Mouse (Mus musculus) kidney, embryonic 16.5 days (tissue): Measurements from ENCODE around the gene Edn1. TPM values are rescaled to one million over a fixed set of nuclear protein-coding genes. Genes with fewer than 3 reads are reported as not detected.

Source experiments
- ATAC-seq: fragments of 200-750 bp; cut with Nextera tagmentation; 2 replicates; pipeline ENCODE4 v1.8.0; 2017; ENCODE audit warnings: moderate TSS enrichment; ENCODE audit not compliant: low FRiP score, low TSS enrichment
- H3K27ac ChIP-seq: fragments of 300-500 bp; sonication (generic); 2 replicates; pipeline ENCODE4 v1.5.1; 2014; ENCODE audit warnings: low read length
- H3K27me3 ChIP-seq: fragments of 300-500 bp; sonication (generic); 2 replicates; pipeline ENCODE4 v1.6.1; 2014; ENCODE audit warnings: low read length, control low read depth, mixed read lengths; ENCODE audit not compliant: insufficient read depth
- H3K36me3 ChIP-seq: fragments of 300-500 bp; sonication (generic); 2 replicates; pipeline ENCODE4 v1.6.1; 2014; ENCODE audit warnings: low read length, control low read depth, mixed read lengths; ENCODE audit not compliant: insufficient read depth
- H3K4me1 ChIP-seq: fragments of 300-500 bp; sonication (generic); 2 replicates; pipeline ENCODE4 v1.6.1; 2014; ENCODE audit warnings: low read length, control low read depth, mixed read lengths; ENCODE audit not compliant: insufficient read depth
- H3K4me2 ChIP-seq: fragments of 300-500 bp; sonication (generic); replicated peaks from 2 replicates; pipeline ENCODE4 v1.6.1; 2014; ENCODE audit warnings: low read depth, low read length
- H3K4me3 ChIP-seq: fragments of 300-500 bp; sonication (generic); 2 replicates; pipeline ENCODE4 v1.5.1; 2014; ENCODE audit warnings: mild to moderate bottlenecking, low read length
- H3K9ac ChIP-seq: fragments of 300-500 bp; sonication (generic); replicated peaks from 2 replicates; pipeline ENCODE4 v1.6.1; 2014; ENCODE audit warnings: low read length
- H3K9me3 ChIP-seq: fragments of 300-500 bp; sonication (generic); 2 replicates; pipeline ENCODE4 v1.6.1; 2016; ENCODE audit warnings: low read length, control low read depth
- WGBS: fragments of 180-500 bp; shearing (Covaris S2); extraction: QIAGEN DNeasy Blood & Tissue Kit; methylation state at CpG from one replicate; pipeline ENCODE4 v1.1.7; 2014; 5-methylcytosine and 5-hydroxymethylcytosine counted together
- polyA plus RNA-seq: library from polyadenylated mRNA; unstranded; fragments of >200 nt; fragmentation: Nextera tagmentation; extraction: Ambion mirVana; gene quantifications from 2 replicates; pipeline ENCODE4 v1.2.1, GENCODE M21; 2015

Edn1 gene
- polyA plus RNA-seq, result 2.4 and 3.7 TPM in 2 replicates

DNA sequence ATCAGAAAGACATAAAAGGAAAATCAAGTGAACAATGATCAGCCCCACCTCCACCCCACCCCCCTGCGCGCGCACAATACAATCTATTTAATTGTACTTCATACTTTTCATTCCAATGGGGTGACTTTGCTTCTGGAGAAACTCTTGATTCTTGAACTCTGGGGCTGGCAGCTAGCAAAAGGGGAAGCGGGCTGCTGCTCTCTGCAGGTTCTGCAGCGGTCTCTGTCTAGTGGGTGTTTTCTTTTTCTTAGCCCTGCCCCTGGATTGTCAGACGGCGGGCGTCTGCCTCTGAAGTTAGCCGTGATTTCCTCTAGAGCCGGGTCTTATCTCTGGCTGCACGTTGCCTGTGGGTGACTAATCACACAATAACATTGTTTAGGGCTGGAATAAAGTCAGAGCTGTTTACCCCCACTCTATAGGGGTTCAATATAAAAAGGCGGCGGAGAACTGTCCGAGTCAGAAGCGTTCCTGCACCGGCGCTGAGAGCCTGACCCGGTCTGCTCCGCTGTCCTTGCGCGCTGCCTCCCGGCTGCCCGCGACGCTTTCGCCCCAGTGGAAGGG is at the start of gene Edn1:
Edn1 (plus strand) TSS at position 316 of the 561 bp plus-strand sequence.
- H3K4me1 ChIP-seq, result peaks cover 29% of the 10 kb centered on the region
- H3K4me2 ChIP-seq, result peak within 1 kb of the TSS; percentile 86
- H3K4me3 ChIP-seq, result peak within 1 kb of the TSS; percentile 48
- no peaks in the 10 kb centered on the region for H3K9me3 ChIP-seq
- H3K9ac ChIP-seq, result peak within 1 kb of the TSS; percentile 52
- peak; percentile 60; the same call in 1 of the 2 replicates for ATAC-seq
- peaks cover 14% of the 10 kb centered on the region for H3K27me3 ChIP-seq
- WGBS, result under 1% methylated on average over 26 of the region's 26 CpGs
- no peak within 1 kb of the TSS for H3K27ac ChIP-seq
- no peaks in the 10 kb centered on the region for H3K36me3 ChIP-seq

DNA sequence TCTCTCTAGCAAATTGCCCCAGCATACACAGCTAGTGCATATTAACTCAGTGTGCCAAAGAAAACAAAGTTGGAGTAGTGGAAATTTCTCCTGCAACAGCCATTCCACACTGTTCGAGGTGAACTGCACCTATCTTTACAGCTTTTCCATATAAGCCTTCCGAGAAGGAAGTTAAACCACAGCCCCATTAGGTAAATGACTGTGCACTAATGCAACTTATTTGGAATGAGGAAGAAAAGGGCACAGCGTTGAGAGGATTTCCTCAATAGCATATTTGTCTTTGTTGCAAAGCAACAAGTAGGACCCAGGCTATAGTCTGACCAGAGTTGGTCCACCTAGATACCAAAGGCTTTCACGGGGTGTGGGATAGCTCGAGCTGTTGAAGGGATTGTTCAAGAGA is 47.5 kb upstream of the Edn1 start:
- Histone ChIP-seq H3K27me3 (no peaks in the 10 kb centered on the region), H3K9ac (no peak overlapping the region), H3K36me3 (no peaks in the 10 kb centered on the region), H3K4me2 (no peak overlapping the region), H3K4me1 (no peaks in the 10 kb centered on the region), H3K27ac (no peak overlapping the region), H3K9me3 (no peaks in the 10 kb centered on the region), H3K4me3 (no peak overlapping the region)
- ATAC-seq, result no peak
- WGBS, result 78% methylated on average over 5 of the region's 5 CpGs

DNA sequence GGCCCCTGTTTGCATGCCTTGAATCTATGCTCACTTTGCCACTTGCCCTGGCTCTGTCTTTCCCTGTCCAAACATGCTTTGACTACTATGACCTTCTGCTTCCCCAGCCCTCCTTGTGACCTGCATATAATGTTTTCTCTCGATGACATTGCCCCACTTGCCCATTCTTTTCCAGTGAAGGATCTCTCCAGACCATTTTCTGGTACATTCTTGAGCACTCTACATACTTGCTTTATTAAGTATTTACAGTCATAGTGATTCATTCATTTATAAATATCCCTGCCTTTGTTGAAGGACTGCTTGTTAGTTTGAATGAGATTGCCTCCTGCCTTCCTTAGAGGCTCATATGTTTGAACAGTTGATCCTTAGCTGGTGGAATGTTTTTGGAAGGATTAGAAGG is 46.2 kb upstream of the Edn1 start:
- no peak overlapping the region for H3K4me3 ChIP-seq
- H3K4me2 ChIP-seq, result no peak overlapping the region
- no peaks in the 10 kb centered on the region for H3K4me1 ChIP-seq
- H3K27me3 ChIP-seq, result no peaks in the 10 kb centered on the region
- no peak overlapping the region for H3K27ac ChIP-seq
- WGBS, result 78% methylated on average over 1 of the region's 1 CpGs
- ATAC-seq, result no peak
- no peaks in the 10 kb centered on the region for H3K36me3 ChIP-seq
- no peak overlapping the region for H3K9ac ChIP-seq
- no peaks in the 10 kb centered on the region for H3K9me3 ChIP-seq

DNA sequence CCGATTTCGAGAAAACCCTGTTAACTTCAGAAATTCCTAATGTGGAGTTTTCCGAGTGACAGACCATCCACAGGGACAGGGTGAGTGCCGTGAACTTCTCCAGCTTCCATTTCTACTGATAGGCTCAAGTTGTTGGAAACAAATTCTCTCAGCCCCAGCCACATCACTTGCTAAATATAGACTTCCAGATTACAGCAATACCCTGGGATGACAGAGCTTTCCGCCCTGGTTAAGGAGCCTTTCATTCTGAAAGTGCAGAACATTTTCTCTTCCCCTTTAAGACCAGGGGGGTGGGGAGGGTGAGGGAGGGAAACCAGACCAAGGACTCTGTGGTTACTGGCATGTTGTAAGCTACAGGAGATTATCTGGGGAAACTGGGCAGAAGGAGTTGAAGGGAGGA is 42.9 kb upstream of the Edn1 start:
- no peak overlapping the region for H3K27ac ChIP-seq
- WGBS, result 83% methylated on average over 5 of the region's 5 CpGs

DNA sequence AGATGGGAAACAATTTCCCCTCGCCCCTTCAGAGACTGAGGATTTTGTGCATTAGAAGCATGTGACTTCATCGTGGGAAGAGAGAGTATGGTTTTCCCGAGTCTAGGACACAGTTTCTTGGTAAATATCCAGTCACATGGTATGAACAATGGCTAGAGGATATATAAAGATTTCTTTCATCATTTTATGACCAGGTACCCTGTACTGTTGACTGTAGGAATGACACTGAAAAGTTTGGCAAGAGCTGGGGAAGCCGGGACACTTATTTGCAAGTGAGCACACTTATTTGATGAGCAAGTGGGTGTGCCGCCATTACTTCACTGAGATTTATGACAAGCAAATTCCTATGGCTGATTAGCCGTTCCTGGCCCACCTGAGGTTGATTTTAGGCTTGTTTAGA is 40.6 kb upstream of the Edn1 start:
- H3K9me3 ChIP-seq, result no peaks in the 10 kb centered on the region
- WGBS, result 77% methylated on average over 6 of the region's 6 CpGs
- no peak overlapping the region for H3K4me2 ChIP-seq
- H3K27me3 ChIP-seq, result no peaks in the 10 kb centered on the region
- H3K9ac ChIP-seq, result no peak overlapping the region
- ATAC-seq, result no peak
- H3K4me3 ChIP-seq, result no peak overlapping the region
- H3K36me3 ChIP-seq, result no peaks in the 10 kb centered on the region
- H3K4me1 ChIP-seq, result no peaks in the 10 kb centered on the region
- no peak overlapping the region for H3K27ac ChIP-seq

More for the DNA sequence above, 42.9 kb upstream of the Edn1 start:
- H3K9me3 ChIP-seq, result no peaks in the 10 kb centered on the region
- no peaks in the 10 kb centered on the region for H3K36me3 ChIP-seq
- H3K4me2 ChIP-seq, result no peak overlapping the region
- no peak overlapping the region for H3K4me3 ChIP-seq
- no peaks in the 10 kb centered on the region for H3K4me1 ChIP-seq
- H3K9ac ChIP-seq, result no peak overlapping the region
- no peaks in the 10 kb centered on the region for H3K27me3 ChIP-seq
- no peak for ATAC-seq

DNA sequence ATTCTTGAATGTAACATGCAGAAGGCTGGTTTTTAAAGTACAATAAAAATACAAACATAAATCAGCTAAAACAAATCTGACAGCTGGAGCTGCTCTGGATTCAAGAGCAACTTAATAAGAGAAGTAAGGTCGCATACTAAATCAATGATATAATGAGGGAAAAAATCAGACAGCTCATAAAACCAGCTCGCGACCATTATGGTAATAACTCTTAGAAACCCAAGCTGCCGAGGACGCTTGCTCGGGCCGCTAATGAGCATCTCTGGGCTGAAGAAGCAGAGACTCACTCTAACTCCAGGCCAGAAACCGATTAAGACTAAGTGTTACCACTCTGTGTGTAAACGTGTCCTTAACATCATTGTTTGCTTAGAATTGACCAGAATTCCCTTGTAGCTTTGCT is 31.2 kb upstream of the Edn1 start:
- 28% methylated on average over 9 of the region's 9 CpGs for WGBS
- no peaks in the 10 kb centered on the region for H3K27me3 ChIP-seq
- no peak for ATAC-seq

DNA sequence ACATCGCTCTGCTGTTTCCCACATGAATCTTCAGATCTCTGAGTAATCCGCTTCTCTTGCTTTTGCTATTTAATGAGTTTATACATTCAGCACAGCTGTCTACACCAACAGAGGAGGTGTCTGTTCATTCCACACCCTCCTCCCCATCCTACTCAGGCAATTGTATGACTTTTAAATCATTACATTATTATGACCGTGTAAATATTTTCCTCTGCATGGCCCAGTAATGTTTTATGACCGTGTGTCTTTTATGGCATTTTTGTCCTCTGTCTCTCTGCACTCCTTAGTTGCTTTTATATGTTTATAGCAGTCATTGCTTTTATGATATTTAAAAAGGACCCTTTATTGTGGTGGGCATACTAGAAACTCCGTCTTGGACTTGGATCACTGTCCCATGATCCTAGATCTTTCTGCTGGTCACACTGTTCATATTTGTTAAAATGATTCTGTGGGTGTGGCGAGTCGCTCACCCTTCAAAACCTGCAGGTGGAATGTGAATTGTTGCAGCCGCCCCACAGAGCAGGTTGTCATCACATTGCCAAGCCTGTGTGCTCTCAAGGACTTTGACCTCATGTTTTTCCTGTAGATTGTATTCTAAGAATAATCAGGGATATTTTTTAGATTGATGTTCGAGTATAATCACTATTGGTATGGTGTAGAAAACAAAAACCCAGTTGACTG is 24.4 kb upstream of the Edn1 start:
- ATAC-seq, result no peak
- 67% methylated on average over 9 of the region's 9 CpGs for WGBS

More for the DNA sequence above, 31.2 kb upstream of the Edn1 start:
- Histone ChIP-seq H3K36me3 (no peaks in the 10 kb centered on the region), H3K9me3 (no peaks in the 10 kb centered on the region), H3K4me3 (no peak overlapping the region), H3K4me2 (no peak overlapping the region), H3K4me1 (no peaks in the 10 kb centered on the region; the same call in 1 of the 2 replicates), H3K27ac (0 out of 2 replicates have a peak overlapping the region, but pooled peaks have one; percentile 46), H3K9ac (no peak overlapping the region)

DNA sequence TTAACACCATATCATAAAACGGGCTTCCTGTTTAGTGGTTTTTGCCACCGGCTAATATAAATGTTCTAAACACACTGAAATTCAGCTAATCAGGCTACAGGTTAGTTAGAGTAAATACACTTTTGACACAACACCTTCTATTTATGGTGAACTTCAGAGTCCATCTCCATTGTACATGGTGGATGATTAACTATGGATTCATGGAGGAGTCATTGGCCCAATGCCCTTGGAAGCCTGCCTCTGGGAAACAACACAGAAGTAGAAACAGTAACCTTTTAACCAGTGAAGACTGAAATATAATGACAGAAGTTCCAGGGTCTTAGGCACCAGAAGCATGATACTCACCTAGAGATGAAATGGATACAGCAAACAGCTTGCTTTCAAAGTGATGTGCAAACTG is 23.5 kb upstream of the Edn1 start:
- H3K9me3 ChIP-seq, result no peaks in the 10 kb centered on the region
- WGBS, result 56% methylated on average over 2 of the region's 2 CpGs
- H3K4me1 ChIP-seq, result no peaks in the 10 kb centered on the region
- no peaks in the 10 kb centered on the region for H3K36me3 ChIP-seq
- no peak overlapping the region for H3K4me3 ChIP-seq
- no peak overlapping the region for H3K9ac ChIP-seq
- no peaks in the 10 kb centered on the region for H3K27me3 ChIP-seq
- peak overlapping the region; percentile 60; the same call in 1 of the 2 replicates for H3K27ac ChIP-seq
- ATAC-seq, result peak; percentile 61; the same call in 1 of the 2 replicates
- no peak overlapping the region for H3K4me2 ChIP-seq

More for the DNA sequence above, 24.4 kb upstream of the Edn1 start:
- Histone ChIP-seq H3K27me3 (no peaks in the 10 kb centered on the region), H3K4me2 (no peak overlapping the region), H3K36me3 (no peaks in the 10 kb centered on the region), H3K27ac (no peak overlapping the region), H3K9ac (no peak overlapping the region), H3K4me3 (no peak overlapping the region), H3K9me3 (no peaks in the 10 kb centered on the region), H3K4me1 (no peaks in the 10 kb centered on the region)

DNA sequence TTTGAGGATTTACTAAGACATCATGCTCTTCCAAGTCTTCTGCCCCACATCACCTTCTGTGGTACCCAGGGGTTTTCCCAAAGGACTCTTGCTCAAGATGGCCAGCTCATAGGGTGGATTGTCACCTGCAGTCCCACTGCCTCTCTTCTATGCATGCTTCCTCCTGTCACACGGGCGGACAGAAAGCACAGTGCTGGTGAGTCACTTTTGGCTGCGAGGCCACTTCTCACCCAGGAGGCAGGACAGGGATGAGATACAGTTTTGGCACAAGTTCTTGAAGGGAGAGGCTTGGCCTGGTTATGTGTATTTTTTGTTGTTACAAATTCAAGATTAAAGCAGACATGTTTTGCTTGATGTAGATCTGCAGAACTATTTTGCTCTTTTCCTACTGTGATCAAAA is 15.4 kb upstream of the Edn1 start:
- H3K36me3 ChIP-seq, result no peaks in the 10 kb centered on the region
- 87% methylated on average over 3 of the region's 3 CpGs for WGBS
- H3K4me2 ChIP-seq, result no peak overlapping the region
- no peak overlapping the region for H3K27ac ChIP-seq
- ATAC-seq, result no peak
- no peak overlapping the region for H3K4me3 ChIP-seq
- H3K27me3 ChIP-seq, result no peaks in the 10 kb centered on the region
- peaks cover 7% of the 10 kb centered on the region for H3K4me1 ChIP-seq
- H3K9ac ChIP-seq, result no peak overlapping the region
- no peaks in the 10 kb centered on the region for H3K9me3 ChIP-seq

DNA sequence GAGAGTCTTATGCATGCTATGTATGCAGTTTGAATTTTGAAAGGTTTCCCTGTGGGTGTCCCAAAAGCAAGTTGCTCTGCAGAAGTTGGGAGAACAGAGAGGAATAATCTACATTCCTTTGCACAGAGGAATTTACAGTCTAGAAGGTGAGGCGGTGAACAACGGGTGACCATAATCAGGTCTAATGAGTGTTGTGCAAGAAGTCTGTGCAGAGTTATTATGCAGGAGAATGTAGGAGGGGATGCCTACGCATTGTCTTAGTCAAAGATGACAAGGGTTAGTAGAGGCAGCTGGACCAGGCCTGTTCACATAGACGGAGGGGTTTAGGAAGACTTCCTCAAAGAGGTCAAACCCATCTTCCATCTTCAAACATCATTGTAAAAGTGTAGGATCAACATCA is 14.5 kb upstream of the Edn1 start:
- Histone ChIP-seq H3K9me3 (no peaks in the 10 kb centered on the region), H3K36me3 (no peaks in the 10 kb centered on the region), H3K4me1 (peaks cover 7% of the 10 kb centered on the region), H3K4me2 (no peak overlapping the region), H3K27me3 (no peaks in the 10 kb centered on the region), H3K4me3 (no peak overlapping the region), H3K27ac (no peak overlapping the region), H3K9ac (no peak overlapping the region)
- ATAC-seq, result no peak
- 81% methylated on average over 4 of the region's 4 CpGs for WGBS
